Mouse (Mus musculus): ENCODE data around the gene Rpap3. TPM values are rescaled to one million over a fixed set of nuclear protein-coding genes. Genes with fewer than 3 reads are reported as not detected.

Rpap3 gene
- polyA plus RNA-seq, 1 experiment, result 41.7 TPM

GRCm38 (mm10) chr15:97649726-97650125 is 55.9 kb downstream of the Rpap3 start:
- Histone ChIP-seq H3K9ac (ENCODE audit: low read depth, poor library complexity, severe bottlenecking) (no peak overlapping the region), H3K4me1 (ENCODE audit: control insufficient read depth, insufficient read depth, low read length) (no peaks in the 10 kb centered on the region), H3K4me3 (ENCODE audit: low read depth, low read length) (no peak overlapping the region), H3K36me3 (ENCODE audit: control insufficient read depth, insufficient read depth, low read length, poor library complexity, severe bottlenecking) (no peaks in the 10 kb centered on the region), H3K27ac (ENCODE audit: insufficient read depth, low read length) (no peak overlapping the region), H3K9me3 (replicated peaks; ENCODE audit: control insufficient read depth, insufficient read depth, low read length, poor library complexity, severe bottlenecking) (no peaks in the 10 kb centered on the region), H3K27me3 (ENCODE audit: control insufficient read depth, insufficient read depth, low read length, poor library complexity, severe bottlenecking) (no peaks in the 10 kb centered on the region)
- no peak for TF ChIP-seq CTCF (IDR thresholded peaks at IDR 0.05; ENCODE audit: low read depth, low read length)
- no peak for TF ChIP-seq POLR2A (IDR thresholded peaks at IDR 0.05; ENCODE audit: insufficient read depth, low read length)
- no peak for TF ChIP-seq EP300 (IDR thresholded peaks at IDR 0.05; ENCODE audit: insufficient read depth, low read depth, low read length)

- H3K4me1 ChIP-seq (ENCODE audit: control insufficient read depth, insufficient read depth, low read length), result no peaks in the 10 kb centered on the region
Observed at GRCm38 (mm10) chr15:97648176-97648575, 57.4 kb downstream of the Rpap3 start.

GRCm38 (mm10) chr15:97646426-97646825 is 59.2 kb downstream of the Rpap3 start:
- no peaks in the 10 kb centered on the region for H3K27me3 ChIP-seq (ENCODE audit: control insufficient read depth, insufficient read depth, low read length, poor library complexity, severe bottlenecking)
- TF ChIP-seq CTCF (IDR thresholded peaks at IDR 0.05; ENCODE audit: low read depth, low read length) (no peak), POLR2A (IDR thresholded peaks at IDR 0.05; ENCODE audit: insufficient read depth, low read length) (no peak), EP300 (IDR thresholded peaks at IDR 0.05; ENCODE audit: insufficient read depth, low read depth, low read length) (no peak)
- H3K4me1 ChIP-seq (ENCODE audit: control insufficient read depth, insufficient read depth, low read length), result no peaks in the 10 kb centered on the region
- H3K4me3 ChIP-seq (ENCODE audit: low read depth, low read length), result no peak overlapping the region
- no peak overlapping the region for H3K9ac ChIP-seq (ENCODE audit: low read depth, poor library complexity, severe bottlenecking)
- H3K36me3 ChIP-seq (ENCODE audit: control insufficient read depth, insufficient read depth, low read length, poor library complexity, severe bottlenecking), result no peaks in the 10 kb centered on the region
- H3K27ac ChIP-seq (ENCODE audit: insufficient read depth, low read length), result no peak overlapping the region
- no peaks in the 10 kb centered on the region for H3K9me3 ChIP-seq (replicated peaks; ENCODE audit: control insufficient read depth, insufficient read depth, low read length, poor library complexity, severe bottlenecking)

More at GRCm38 (mm10) chr15:97648176-97648575, 57.4 kb downstream of the Rpap3 start:
- Histone ChIP-seq H3K9ac (ENCODE audit: low read depth, poor library complexity, severe bottlenecking) (no peak overlapping the region), H3K27me3 (ENCODE audit: control insufficient read depth, insufficient read depth, low read length, poor library complexity, severe bottlenecking) (no peaks in the 10 kb centered on the region), H3K36me3 (ENCODE audit: control insufficient read depth, insufficient read depth, low read length, poor library complexity, severe bottlenecking) (no peaks in the 10 kb centered on the region), H3K9me3 (replicated peaks; ENCODE audit: control insufficient read depth, insufficient read depth, low read length, poor library complexity, severe bottlenecking) (no peaks in the 10 kb centered on the region), H3K4me3 (ENCODE audit: low read depth, low read length) (no peak overlapping the region), H3K27ac (ENCODE audit: insufficient read depth, low read length) (no peak overlapping the region)
- TF ChIP-seq CTCF (IDR thresholded peaks at IDR 0.05; ENCODE audit: low read depth, low read length), result no peak
- TF ChIP-seq EP300 (IDR thresholded peaks at IDR 0.05; ENCODE audit: insufficient read depth, low read depth, low read length), result no peak
- TF ChIP-seq POLR2A (IDR thresholded peaks at IDR 0.05; ENCODE audit: insufficient read depth, low read length), result no peak

- TF ChIP-seq CTCF (IDR thresholded peaks at IDR 0.05; ENCODE audit: low read depth, low read length) (no peak), POLR2A (IDR thresholded peaks at IDR 0.05; ENCODE audit: insufficient read depth, low read length) (no peak), EP300 (IDR thresholded peaks at IDR 0.05; ENCODE audit: insufficient read depth, low read depth, low read length) (no peak)
- Histone ChIP-seq H3K36me3 (ENCODE audit: control insufficient read depth, insufficient read depth, low read length, poor library complexity, severe bottlenecking) (no peaks in the 10 kb centered on the region), H3K9ac (ENCODE audit: low read depth, poor library complexity, severe bottlenecking) (no peak overlapping the region), H3K27me3 (ENCODE audit: control insufficient read depth, insufficient read depth, low read length, poor library complexity, severe bottlenecking) (no peaks in the 10 kb centered on the region), H3K9me3 (replicated peaks; ENCODE audit: control insufficient read depth, insufficient read depth, low read length, poor library complexity, severe bottlenecking) (peaks cover 4% of the 10 kb centered on the region; the same call in 1 of the 2 replicates), H3K27ac (ENCODE audit: insufficient read depth, low read length) (no peak overlapping the region), H3K4me3 (ENCODE audit: low read depth, low read length) (no peak overlapping the region), H3K4me1 (ENCODE audit: control insufficient read depth, insufficient read depth, low read length) (no peaks in the 10 kb centered on the region)
Observed at GRCm38 (mm10) chr15:97643986-97644385, 61.6 kb downstream of the Rpap3 start.

Other genes with a start within 250 kb of the Rpap3 start
- gene Endou, start 25.5 kb upstream of the Rpap3 start, polyA plus RNA-seq (2011; ENCODE audit: insufficient read depth, insufficient read length, low read depth, missing spikeins), result 0.82 and 1.2 TPM in 2 replicates
- 3.1 and 3.5 TPM in 2 replicates for gene Rapgef3, start 62.1 kb upstream of the Rpap3 start, polyA plus RNA-seq (2011; ENCODE audit: insufficient read depth, insufficient read length, low read depth, missing spikeins)
- gene Slc48a1, start 72.7 kb upstream of the Rpap3 start, polyA plus RNA-seq (2011; ENCODE audit: insufficient read depth, insufficient read length, low read depth, missing spikeins), result 16.0 and 17.2 TPM in 2 replicates
- 14.4 and 16.9 TPM in 2 replicates for gene Hdac7, start 138.7 kb upstream of the Rpap3 start, polyA plus RNA-seq (2011; ENCODE audit: insufficient read depth, insufficient read length, low read depth, missing spikeins)
- 1.5 and 1.6 TPM in 2 replicates for gene Vdr, start 204.8 kb upstream of the Rpap3 start, polyA plus RNA-seq (2011; ENCODE audit: insufficient read depth, insufficient read length, low read depth, missing spikeins)

Data from ES-Bruce4 (cell line).